Mouse (Mus musculus) kidney, postnatal 25 days (tissue): ENCODE measurements around the gene Dnaic1.

Experiments used
- DNase-seq, 2 experiments: peaks; one replicate each; pipeline ENCODE4 v3.0.0; 2021; ENCODE audit warnings: mixed read lengths in 2 of 2

The Dnaic1 gene

GRCm38 (mm10) chr4:41569411-41569885 lies at the start of gene Dnaic1, which contains the start of gene Fam219a:
Gene Dnaic1, plus strand, starts transcription at chr4:41569775.
Gene Fam219a, minus strand, starts transcription at chr4:41569538.
- peak; percentile 99 to 100 for DNase-seq

- no peak for DNase-seq
Observed at GRCm38 (mm10) chr4:41520641-41521040, 48.9 kb upstream of the Dnaic1 start.

GRCm38 (mm10) chr4:41522136-41522535 lies 47.4 kb upstream of the Dnaic1 start:
- DNase-seq = no peak

- peak in 1 of 2 experiments; percentile 69 for DNase-seq
Observed at GRCm38 (mm10) chr4:41522788-41523187, 46.8 kb upstream of the Dnaic1 start.

- DNase-seq = no peak
Observed at GRCm38 (mm10) chr4:41523839-41524238, 45.7 kb upstream of the Dnaic1 start.

GRCm38 (mm10) chr4:41524829-41525228 lies 44.7 kb upstream of the Dnaic1 start:
- DNase-seq = no peak

GRCm38 (mm10) chr4:41526553-41526952 lies 43.0 kb upstream of the Dnaic1 start:
- no peak for DNase-seq

GRCm38 (mm10) chr4:41527076-41527475 lies 42.5 kb upstream of the Dnaic1 start:
- DNase-seq = no peak

GRCm38 (mm10) chr4:41527996-41528395 lies 41.6 kb upstream of the Dnaic1 start:
- peak; percentile 90 to 92 for DNase-seq

GRCm38 (mm10) chr4:41532420-41532819 lies 37.2 kb upstream of the Dnaic1 start:
- peak in 1 of 2 experiments; percentile 65 for DNase-seq

GRCm38 (mm10) chr4:41534866-41535265 lies 34.7 kb upstream of the Dnaic1 start:
- DNase-seq = no peak

GRCm38 (mm10) chr4:41542136-41542535 lies 27.4 kb upstream of the Dnaic1 start:
- no peak for DNase-seq

GRCm38 (mm10) chr4:41545985-41546384 lies 23.6 kb upstream of the Dnaic1 start:
- peak; percentile 47 to 51 for DNase-seq

- no peak for DNase-seq
Observed at GRCm38 (mm10) chr4:41547086-41547485, 22.5 kb upstream of the Dnaic1 start.

- peak; percentile 85 to 92 for DNase-seq
Observed at GRCm38 (mm10) chr4:41552529-41552928, 17.0 kb upstream of the Dnaic1 start.

GRCm38 (mm10) chr4:41553116-41553515 lies 16.5 kb upstream of the Dnaic1 start:
- no peak for DNase-seq

GRCm38 (mm10) chr4:41554994-41555663 lies 14.4 kb upstream of the Dnaic1 start:
- peak; percentile 89 to 91 for DNase-seq

GRCm38 (mm10) chr4:41556311-41556953 lies 13.1 kb upstream of the Dnaic1 start:
- DNase-seq = peak in 1 of 2 experiments; percentile 11

GRCm38 (mm10) chr4:41557092-41557491 lies 12.5 kb upstream of the Dnaic1 start:
- DNase-seq = no peak

GRCm38 (mm10) chr4:41563297-41563696 lies 6.3 kb upstream of the Dnaic1 start:
- DNase-seq = no peak

GRCm38 (mm10) chr4:41566123-41566522 lies 3.5 kb upstream of the Dnaic1 start:
- no peak for DNase-seq

GRCm38 (mm10) chr4:41568239-41568638 lies 1.3 kb upstream of the Dnaic1 start:
- DNase-seq = peak; percentile 54 to 73

- peak; percentile 53 to 72 for DNase-seq
Observed at GRCm38 (mm10) chr4:41568682-41569410, 729 bp upstream of the Dnaic1 start.
